Mouse (Mus musculus): Measurements from ENCODE around the gene Eif3k.

GRCm38 (mm10) chr7:28943451-28944180, 38.0 kb downstream of the Eif3k start:
- no peak for TF ChIP-seq MYOG (IDR thresholded peaks at IDR 0.05; ENCODE audit: control insufficient read depth, extremely low read depth, insufficient read length)
- no peak for TF ChIP-seq CTCF (IDR thresholded peaks at IDR 0.05; ENCODE audit: control insufficient read depth, insufficient read depth, insufficient read length)

Data from C2C12 (cell line).